Mouse (Mus musculus) heart, postnatal 25 days (tissue): ENCODE results near the gene Mier3. TPM values are rescaled to one million over a fixed set of nuclear protein-coding genes. Genes with fewer than 3 reads are reported as not detected.
"Not testable (repeated sequence)": the region's sequence is repeated elsewhere in the genome, so short reads cannot be mapped to it uniquely, and the experiment has no call there.

Source experiments
- DNase-seq: peaks from one replicate; pipeline ENCODE4 v3.0.0; 2022; ENCODE audit warnings: low spot score
- intact Hi-C: fragments of 180-260 bp; cut with DNase I; formaldehyde crosslinking; loops from one replicate; pipeline ENCODE4 v1.15.1; 2025
- total RNA-seq, 2 experiments: library from RNA; stranded (reverse); gene quantifications; 2 replicates each; pipeline ENCODE4 v1.2.3; 2021

The Mier3 gene
- total RNA-seq, 2 experiments from 2014 or later: 16.4 to 17.5 TPM

GRCm38 (mm10) chr13:111686522-111687284 is 5.9 kb downstream of the Mier3 start:
- intact Hi-C loops: loop anchor here (5.0 kb wide), 2 partner anchors 36 to 199 kb away; no protein-coding TSS in a partner anchor
- peak; percentile 3 for DNase-seq

GRCm38 (mm10) chr13:111687285-111687781 is 6.6 kb downstream of the Mier3 start:
- DNase-seq: peak; percentile 58
- intact Hi-C loops: loop anchor here (5.0 kb wide), 2 partner anchors 35 to 200 kb away; no protein-coding TSS in a partner anchor

GRCm38 (mm10) chr13:111703396-111703795 is 22.6 kb downstream of the Mier3 start:
- intact Hi-C loops: no loop called here
- no peak for DNase-seq

- intact Hi-C loops, DNase-seq: not testable (repeated sequence)
Observed at GRCm38 (mm10) chr13:111703952-111704351, 23.2 kb downstream of the Mier3 start.

- DNase-seq: no peak
- intact Hi-C loops: no loop called here
Observed at GRCm38 (mm10) chr13:111710531-111710930, 29.8 kb downstream of the Mier3 start.

GRCm38 (mm10) chr13:111719726-111720125 is 38.9 kb downstream of the Mier3 start:
- no peak for DNase-seq
- intact Hi-C loops: loop anchor here (5.0 kb wide), 1 partner anchor 32 kb away; no protein-coding TSS in a partner anchor

GRCm38 (mm10) chr13:111724811-111725164 is 44.0 kb downstream of the Mier3 start:
- no peak for DNase-seq
- intact Hi-C loops: loop anchor here (5.0 kb wide), 1 partner anchor 37 kb away; no protein-coding TSS in a partner anchor

GRCm38 (mm10) chr13:111725165-111726077 is 44.6 kb downstream of the Mier3 start:
- DNase-seq: peak; percentile 97
- intact Hi-C loops: no loop called here

GRCm38 (mm10) chr13:111726898-111727297 is 46.1 kb downstream of the Mier3 start:
- no peak for DNase-seq
- intact Hi-C loops: no loop called here

- no peak for DNase-seq
- intact Hi-C loops: loop anchor here (5.0 kb wide), 1 partner anchor 164 kb away; no protein-coding TSS in a partner anchor
Observed at GRCm38 (mm10) chr13:111741204-111741990, 60.6 kb downstream of the Mier3 start.

GRCm38 (mm10) chr13:111741991-111742615 is 61.3 kb downstream of the Mier3 start:
- intact Hi-C loops: loop anchor here (2.0 to 5.0 kb wide), 2 partner anchors 165 to 281 kb away; no protein-coding TSS in a partner anchor
- DNase-seq: no peak

GRCm38 (mm10) chr13:111744233-111745000 is 63.6 kb downstream of the Mier3 start:
- intact Hi-C loops: loop anchor here (5.0 kb wide), 1 partner anchor 167 kb away; no protein-coding TSS in a partner anchor
- no peak for DNase-seq

GRCm38 (mm10) chr13:111745216-111745615 is 64.4 kb downstream of the Mier3 start:
- no peak for DNase-seq
- intact Hi-C loops: no loop called here

- intact Hi-C loops: no loop called here
Observed at GRCm38 (mm10) chr13:111746831-111747230, 66.1 kb downstream of the Mier3 start.

GRCm38 (mm10) chr13:111748301-111749062 is 67.7 kb downstream of the Mier3 start:
- intact Hi-C loops: no loop called here
- DNase-seq: no peak

More at GRCm38 (mm10) chr13:111746831-111747230, 66.1 kb downstream of the Mier3 start:
- DNase-seq: no peak

- no peak for DNase-seq
- intact Hi-C loops: no loop called here
Observed at GRCm38 (mm10) chr13:111753321-111753720, 72.5 kb downstream of the Mier3 start.

- intact Hi-C loops: no loop called here
- DNase-seq: no peak
Observed at GRCm38 (mm10) chr13:111755377-111755776, 74.6 kb downstream of the Mier3 start.
